Comparison of ENCODE assay signal across 8 mouse cellular contexts in the genomic region with DNA sequence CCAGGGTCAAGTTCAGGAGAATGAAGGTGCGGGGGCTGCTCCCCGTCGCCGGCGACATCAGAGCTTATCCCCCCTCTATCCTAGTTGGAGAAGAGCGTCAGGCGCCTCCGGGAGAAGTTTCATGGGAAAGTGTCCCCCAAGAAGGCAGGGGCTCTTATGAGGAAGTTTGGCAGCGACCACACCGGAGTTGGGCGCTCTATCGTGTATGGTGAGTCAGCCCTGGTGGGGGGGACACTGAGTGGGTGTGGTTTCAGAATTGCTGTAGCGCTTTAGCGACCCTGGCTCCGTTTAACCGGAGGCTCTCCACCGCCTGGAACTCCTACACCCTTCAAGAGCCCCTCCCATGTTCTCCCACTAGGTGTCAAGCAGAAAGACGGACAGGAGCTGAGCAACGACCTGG. TPM values are rescaled to one million over a fixed set of nuclear protein-coding genes. Genes with fewer than 3 reads are reported as not detected.
DNase-seq lines count a peak whose midpoint lies in the region; ATAC-seq and TF ChIP-seq lines count a peak whose summit lies in the region.

No protein-coding gene starts in this region.

- no peak for ATAC-seq in forebrain, embryonic 12.5 days (ENCODE audit: low FRiP score)
- ATAC-seq in limb, embryonic 15.5 days (ENCODE audit: insufficient number of reproducible peaks, low FRiP score, low TSS enrichment, low read depth), result no peak

- H3K4me1 ChIP-seq in heart, adult 2 months (ENCODE audit: control insufficient read depth, insufficient read depth, low read length), result no peaks in the 10 kb centered on the region; the same call in 1 of the 2 replicates
- peaks cover 0 to 12% of the 10 kb centered on the region in 2 experiments; a peak in 2 of 4 replicates for H3K4me1 ChIP-seq in CH12.LX (ENCODE audit: control insufficient read depth in 1 of 2, insufficient read depth in 2 of 2)
- H3K4me1 ChIP-seq in forebrain, embryonic 12.5 days, result 0 out of 2 replicates have a peak, but pooled peaks cover 8% of the 10 kb centered on the region
- H3K4me1 ChIP-seq in limb, embryonic 15.5 days, result peaks cover 10% of the 10 kb centered on the region
- H3K4me1 ChIP-seq in small intestine, adult 2 months (ENCODE audit: control insufficient read depth, insufficient read depth, insufficient read length, low read length), result peaks cover 9% of the 10 kb centered on the region

- dilution Hi-C loops in CH12.LX (cut with MboI; ENCODE audit: extremely low pct_ligation_motif_present, extremely low pct_unique_long_range_greater_than_20kb, low sequenced_read_pairs), result no loop called here

- peak overlapping the region; percentile 52 for H3K4me3 ChIP-seq in heart, adult 2 months
- H3K4me3 ChIP-seq in CH12.LX (replicated peaks in 1 of 3; ENCODE audit: low read depth in 2 of 3, low read length in 2 of 3, poor library complexity in 1 of 3), result peak overlapping the region; percentile 60 to 80 (median 65)
- H3K4me3 ChIP-seq in forebrain, embryonic 12.5 days (replicated peaks), result peak overlapping the region; percentile 28
- peak overlapping the region; percentile 53 for H3K4me3 ChIP-seq in limb, embryonic 15.5 days
- H3K4me3 ChIP-seq in small intestine, adult 2 months (ENCODE audit: low read depth, low read length), result peak overlapping the region; percentile 86

- H3K27me3 ChIP-seq in heart, adult 2 months (ENCODE audit: control insufficient read depth, insufficient read depth, low read length), result no peaks in the 10 kb centered on the region
- H3K27me3 ChIP-seq in CH12.LX (replicated peaks), result peaks cover 53% of the 10 kb centered on the region
- H3K27me3 ChIP-seq in forebrain, embryonic 12.5 days, result peaks cover 72% of the 10 kb centered on the region
- H3K27me3 ChIP-seq in limb, embryonic 15.5 days, result peaks cover 55% of the 10 kb centered on the region
- H3K27me3 ChIP-seq in small intestine, adult 2 months (ENCODE audit: control insufficient read depth, insufficient read depth, low read length), result 0 out of 2 replicates have a peak, but pooled peaks cover 4% of the 10 kb centered on the region

- peak overlapping the region; percentile 48 for H3K4me2 ChIP-seq in CH12.LX (ENCODE audit: insufficient read depth, low read depth, poor library complexity, severe bottlenecking)
- peak overlapping the region; percentile 35 for H3K4me2 ChIP-seq in forebrain, embryonic 12.5 days
- peak overlapping the region; percentile 73 for H3K4me2 ChIP-seq in limb, embryonic 15.5 days

- no peak for TF ChIP-seq CTCF in heart, adult 2 months (IDR thresholded peaks at IDR 0.05)
- no peak for TF ChIP-seq CTCF in CH12.LX (conservative IDR thresholded peaks at IDR 0.05 in 1 of 2, IDR thresholded peaks at IDR 0.05 in 1 of 2; ENCODE audit: low read depth in 2 of 2, low read length in 2 of 2)
- no peak for TF ChIP-seq CTCF in small intestine, adult 2 months (IDR thresholded peaks at IDR 0.05; ENCODE audit: extremely low read depth, insufficient read length, insufficient replicate concordance, low read depth, low read length)

- TF ChIP-seq POLR2A in heart, adult 2 months (IDR thresholded peaks at IDR 0.05; ENCODE audit: insufficient read depth, low read depth, low read length), result no peak
- TF ChIP-seq POLR2A in CH12.LX (IDR thresholded peaks at IDR 0.05; ENCODE audit: low read depth, low read length), result no peak
- TF ChIP-seq POLR2A in small intestine, adult 2 months (IDR thresholded peaks at IDR 0.05; ENCODE audit: low read depth, low read length), result no peak

- no peak for TF ChIP-seq RAD21 in CH12.LX (IDR thresholded peaks at IDR 0.05; ENCODE audit: low read depth, low read length)

- H3K36me3 ChIP-seq in heart, adult 2 months (ENCODE audit: control insufficient read depth, insufficient read depth, low read length), result no peaks in the 10 kb centered on the region
- H3K36me3 ChIP-seq in CH12.LX (replicated peaks in 1 of 2; ENCODE audit: control insufficient read depth in 1 of 2, insufficient read depth in 1 of 2, low read length in 1 of 2), result peaks cover 33 to 35% of the 10 kb centered on the region in 2 experiments
- no peaks in the 10 kb centered on the region for H3K36me3 ChIP-seq in forebrain, embryonic 12.5 days (replicated peaks)
- no peaks in the 10 kb centered on the region for H3K36me3 ChIP-seq in limb, embryonic 15.5 days
- peaks cover 5% of the 10 kb centered on the region; the same call in 1 of the 2 replicates for H3K36me3 ChIP-seq in small intestine, adult 2 months (ENCODE audit: control insufficient read depth, insufficient read depth, low read length)

- in situ Hi-C loops in CH12.LX (cut with MboI; ENCODE audit: low pct_ligation_motif_present, low pct_unique_long_range_greater_than_20kb, low sequenced_read_pairs), result no loop called here

- H3K9me3 ChIP-seq in CH12.LX (replicated peaks; ENCODE audit: low read length), result no peaks in the 10 kb centered on the region
- H3K9me3 ChIP-seq in forebrain, embryonic 12.5 days, result no peaks in the 10 kb centered on the region
- H3K9me3 ChIP-seq in limb, embryonic 15.5 days, result no peaks in the 10 kb centered on the region

- peak overlapping the region; percentile 12 for H3K27ac ChIP-seq in heart, adult 2 months
- no peak overlapping the region for H3K27ac ChIP-seq in CH12.LX (ENCODE audit: insufficient read depth, low read depth)
- H3K27ac ChIP-seq in forebrain, embryonic 12.5 days, result no peak overlapping the region
- no peak overlapping the region for H3K27ac ChIP-seq in limb, embryonic 15.5 days
- H3K27ac ChIP-seq in small intestine, adult 2 months (ENCODE audit: insufficient read depth, low read depth, low read length), result no peak overlapping the region

- intact Hi-C loops in heart, adult 2 months (cut with DNase I), result no loop called here

- peak overlapping the region; percentile 69 for H3K9ac ChIP-seq in heart, adult 2 months (ENCODE audit: low read depth, low read length)
- H3K9ac ChIP-seq in CH12.LX (ENCODE audit: insufficient read depth, low read depth), result peak overlapping the region; percentile 77
- no peak overlapping the region for H3K9ac ChIP-seq in forebrain, embryonic 12.5 days
- H3K9ac ChIP-seq in limb, embryonic 15.5 days, result no peak overlapping the region

- whole genome bisulfite sequencing in heart, adult 2 months, result 6% methylated on average over 19 of the region's 19 CpGs
- WGBS in forebrain, embryonic 12.5 days, result 10% methylated on average over 19 of the region's 19 CpGs
- WGBS in limb, embryonic 15.5 days, result 3% methylated on average over 19 of the region's 19 CpGs
- 11% methylated on average over 19 of the region's 19 CpGs for WGBS in small intestine, adult 2 months

- TF ChIP-seq EP300 in heart, adult 2 months (IDR thresholded peaks at IDR 0.05; ENCODE audit: insufficient read depth, low read depth, low read length), result no peak
- TF ChIP-seq EP300 in CH12.LX (IDR thresholded peaks at IDR 0.05; ENCODE audit: low read length), result no peak

- no peaks in the 10 kb centered on the region for H3K79me2 ChIP-seq in heart, adult 2 months (replicated peaks; ENCODE audit: control insufficient read depth, insufficient read depth, low read length)
- H3K79me2 ChIP-seq in CH12.LX (replicated peaks; ENCODE audit: control insufficient read depth, extremely low read depth, insufficient read depth, poor library complexity, severe bottlenecking), result no peaks in the 10 kb centered on the region

- DNase-seq in heart, adult 2 months, result peak in 1 of 2 experiments; percentile 33
- DNase-seq in heart, adult 8-10 months (ENCODE audit: low spot score), result no peak
- DNase-seq in CH12.LX (ENCODE audit: extremely low read depth), result no peak
- DNase-seq in gastrocnemius, adult 8-10 months (ENCODE audit: low spot score in 2 of 2), result no peak
- DNase-seq in c-Kit-positive CD71-positive TER-119-positive erythroid progenitor cells, embryonic 14.5 days (ENCODE audit: low spot score), result no peak

RNA-seq across cellular contexts. Expression of gene A230050P20Rik, which starts 0.8 kb away (rescaled TPM):
- 1 to 10 TPM; 3.9 to 4.3 TPM for total RNA-seq in heart, adult 2 months (2021)
- polyA plus RNA-seq in heart, adult 2 months (2012; rRNA removed), result 16.4 and 21.2 TPM in 2 replicates
- total RNA-seq in heart, adult 8-10 months (2022), result 1 to 10 TPM; 3.4 to 6.0 (median 4.8) TPM
- 18.8 and 25.2 TPM in 2 replicates for total RNA-seq in CH12.LX (2012; rRNA removed)
- total RNA-seq in CH12.LX (2014; rRNA removed), result 3.3 and 3.7 TPM in 2 replicates
- 11.0 and 11.2 TPM in 2 replicates for polyA plus RNA-seq in CH12.LX (2012; ENCODE audit: insufficient read length, low read depth)
- polyA plus RNA-seq in forebrain, embryonic 12.5 days (2016; fragmentation: Nextera tagmentation; extraction: Ambion mirVana), result 1.4 and 1.5 TPM in 2 replicates
- polyA plus RNA-seq in limb, embryonic 15.5 days (2015; fragmentation: Nextera tagmentation; extraction: Ambion mirVana), result 9.5 and 11.8 TPM in 2 replicates
- 22.3 and 37.9 TPM in 2 replicates for polyA plus RNA-seq in small intestine, adult 2 months (2012; rRNA removed)
- 1 to 10 TPM in 3 of 4 experiments, under 1 TPM in 1; 0.53 to 2.7 (median 1.5) TPM for total RNA-seq in gastrocnemius, adult 8-10 months (2022)

RNA-seq across cellular contexts. Expression of gene Angptl6, which starts 10.3 kb away (rescaled TPM):
- 1 to 10 TPM; 3.9 to 4.0 TPM for total RNA-seq in heart, adult 2 months (2021)
- polyA plus RNA-seq in heart, adult 2 months (2012; rRNA removed), result 4.0 and 5.4 TPM in 2 replicates
- total RNA-seq in heart, adult 8-10 months (2022), result 1 to 10 TPM; 3.7 to 5.7 (median 4.8) TPM
- total RNA-seq in CH12.LX (2012; rRNA removed) (3.4 and 11.8 TPM in 2 replicates), CH12.LX (2014; rRNA removed) (1.4 and 2.0 TPM in 2 replicates)
- polyA plus RNA-seq in CH12.LX (2012; ENCODE audit: insufficient read length, low read depth), result 0.57 and 1.1 TPM in 2 replicates
- 6.0 and 6.2 TPM in 2 replicates for polyA plus RNA-seq in forebrain, embryonic 12.5 days (2016; fragmentation: Nextera tagmentation; extraction: Ambion mirVana)
- polyA plus RNA-seq in limb, embryonic 15.5 days (2015; fragmentation: Nextera tagmentation; extraction: Ambion mirVana), result 4.6 and 5.0 TPM in 2 replicates
- polyA plus RNA-seq in small intestine, adult 2 months (2012; rRNA removed), result 4.3 and 8.0 TPM in 2 replicates
- total RNA-seq in gastrocnemius, adult 8-10 months (2022), result 1 to 10 TPM; 6.5 to 7.6 (median 7.1) TPM

RNA-seq across cellular contexts. Expression of gene Ppan, which starts 18.7 kb away (rescaled TPM):
- 1 to 10 TPM; 5.9 to 6.7 TPM for total RNA-seq in heart, adult 2 months (2021)
- polyA plus RNA-seq in heart, adult 2 months (2012; rRNA removed), result 11.9 and 18.8 TPM in 2 replicates
- 1 to 10 TPM; 7.0 to 7.4 (median 7.1) TPM for total RNA-seq in heart, adult 8-10 months (2022)
- 346 and 359 TPM in 2 replicates for total RNA-seq in CH12.LX (2012; rRNA removed)
- total RNA-seq in CH12.LX (2014; rRNA removed), result 242 and 272 TPM in 2 replicates
- 359 and 389 TPM in 2 replicates for polyA plus RNA-seq in CH12.LX (2012; ENCODE audit: insufficient read length, low read depth)
- polyA plus RNA-seq in forebrain, embryonic 12.5 days (2016; fragmentation: Nextera tagmentation; extraction: Ambion mirVana), result 63.2 and 66.9 TPM in 2 replicates
- 86.9 and 88.6 TPM in 2 replicates for polyA plus RNA-seq in limb, embryonic 15.5 days (2015; fragmentation: Nextera tagmentation; extraction: Ambion mirVana)
- 33.4 and 42.2 TPM in 2 replicates for polyA plus RNA-seq in small intestine, adult 2 months (2012; rRNA removed)
- total RNA-seq in gastrocnemius, adult 8-10 months (2022), result 10 to 100 TPM in 1 of 4 experiments, 1 to 10 TPM in 3; 6.8 to 10.9 (median 8.3) TPM

RNA-seq across cellular contexts. Expression of gene Eif3g, which starts 29.2 kb away (rescaled TPM):
- total RNA-seq in heart, adult 2 months (2021), result 100 to 1,000 TPM; 101 to 113 TPM
- 69.6 and 69.9 TPM in 2 replicates for polyA plus RNA-seq in heart, adult 2 months (2012; rRNA removed)
- 100 to 1,000 TPM; 106 to 121 (median 110) TPM for total RNA-seq in heart, adult 8-10 months (2022)
- 293 and 340 TPM in 2 replicates for total RNA-seq in CH12.LX (2012; rRNA removed)
- 205 and 211 TPM in 2 replicates for total RNA-seq in CH12.LX (2014; rRNA removed)
- 387 and 392 TPM in 2 replicates for polyA plus RNA-seq in CH12.LX (2012; ENCODE audit: insufficient read length, low read depth)
- 313 and 319 TPM in 2 replicates for polyA plus RNA-seq in forebrain, embryonic 12.5 days (2016; fragmentation: Nextera tagmentation; extraction: Ambion mirVana)
- polyA plus RNA-seq in limb, embryonic 15.5 days (2015; fragmentation: Nextera tagmentation; extraction: Ambion mirVana), result 303 and 319 TPM in 2 replicates
- 57.9 and 94.5 TPM in 2 replicates for polyA plus RNA-seq in small intestine, adult 2 months (2012; rRNA removed)
- 100 to 1,000 TPM in 3 of 4 experiments, 10 to 100 TPM in 1; 95.7 to 105 (median 102) TPM for total RNA-seq in gastrocnemius, adult 8-10 months (2022)

RNA-seq across cellular contexts. Expression of gene Rdh8, which starts 50.9 kb away (rescaled TPM):
- total RNA-seq in heart, adult 2 months (2021), result not detected
- polyA plus RNA-seq in heart, adult 2 months (2012; rRNA removed), result not detected in 2 replicates
- total RNA-seq in heart, adult 8-10 months (2022), result not detected
- total RNA-seq in CH12.LX (2012; rRNA removed), result not detected in 2 replicates
- total RNA-seq in CH12.LX (2014; rRNA removed), result not detected in 2 replicates
- polyA plus RNA-seq in CH12.LX (2012; ENCODE audit: insufficient read length, low read depth), result not detected in 2 replicates
- polyA plus RNA-seq in forebrain, embryonic 12.5 days (2016; fragmentation: Nextera tagmentation; extraction: Ambion mirVana), result not detected in 2 replicates
- polyA plus RNA-seq in limb, embryonic 15.5 days (2015; fragmentation: Nextera tagmentation; extraction: Ambion mirVana), result not detected in 2 replicates
- not detected in 2 replicates for polyA plus RNA-seq in small intestine, adult 2 months (2012; rRNA removed)
- total RNA-seq in gastrocnemius, adult 8-10 months (2022), result 1 to 10 TPM in 1 of 4 experiments, under 1 TPM in 2, not detected in 1; 0.46 to 1.0 (median 0.80) TPM

Comparison
In these comparisons a context has a peak if more than half of its experiments do, and no peak if none do; other contexts are left out.
1. H3K4me3 ChIP-seq: peak in every context shown above with its lines; median percentile 86 in small intestine, adult 2 months; 65 in CH12.LX; 53 in limb, embryonic 15.5 days; 52 in heart, adult 2 months; 28 in forebrain, embryonic 12.5 days.
2. H3K9ac ChIP-seq: peak in heart, adult 2 months (single experiment) and CH12.LX (single experiment); none in forebrain, embryonic 12.5 days (single experiment) and limb, embryonic 15.5 days (single experiment).
3. Peak in every context shown above with its lines, with median percentiles within 50 percentile points of each other: H3K4me2 ChIP-seq.